Mouse (Mus musculus): ENCODE results near the gene 4930455H04Rik. TPM values are rescaled to one million over a fixed set of nuclear protein-coding genes. Genes with fewer than 3 reads are reported as not detected.

4930455H04Rik gene
- total RNA-seq, 2 experiments from 2014 or later = not detected

- no peak for ATAC-seq (replicated peaks; ENCODE audit: poor library complexity)
Observed at GRCm38 (mm10) chr3:117024557-117024956, 56.5 kb downstream of the 4930455H04Rik start.

- ATAC-seq (replicated peaks; ENCODE audit: poor library complexity) = peak; percentile 55; the same call in 1 of the 2 replicates
Observed at GRCm38 (mm10) chr3:117025421-117025820, 57.4 kb downstream of the 4930455H04Rik start.

Other genes starting within 250 kb of the 4930455H04Rik start
- 12.8 and 15.5 TPM in 2 replicates for gene Agl, start 160.1 kb upstream of the 4930455H04Rik start, total RNA-seq (2015)
- gene Agl, start 160.1 kb upstream of the 4930455H04Rik start, total RNA-seq (2017) = 10.4 and 14.0 TPM in 2 replicates
- gene Frrs1, start 108.8 kb upstream of the 4930455H04Rik start, total RNA-seq (2015) = 73.1 and 73.3 TPM in 2 replicates
- 49.4 and 50.4 TPM in 2 replicates for gene Frrs1, start 108.8 kb upstream of the 4930455H04Rik start, total RNA-seq (2017)
- gene Palmd, start 720 bp downstream of the 4930455H04Rik start, total RNA-seq (2015) = not detected in 2 replicates
- gene Palmd, start 720 bp downstream of the 4930455H04Rik start, total RNA-seq (2017) = not detected in 2 replicates